7 mouse cellular contexts compared by ENCODE assay signal in the genomic region with DNA sequence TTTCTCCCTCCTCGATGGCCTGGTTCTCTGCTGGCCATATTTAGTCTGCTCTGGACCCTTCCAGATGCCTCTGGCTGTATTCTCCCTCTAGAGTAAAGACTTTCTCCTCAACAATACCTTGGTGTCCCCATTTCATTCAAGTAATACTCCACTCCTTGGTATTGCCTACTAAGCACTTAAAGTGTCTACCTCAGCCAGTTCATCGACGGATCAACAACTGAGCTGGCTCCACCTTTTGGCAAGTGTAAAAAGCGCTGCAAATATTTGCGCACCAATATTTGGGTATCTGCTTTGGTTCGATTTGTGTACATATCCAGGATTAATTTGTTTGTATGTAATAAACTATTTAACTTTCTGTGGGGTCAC. TPM values are rescaled to one million over a fixed set of nuclear protein-coding genes. Genes with fewer than 3 reads are reported as not detected.
DNase-seq lines count a peak whose midpoint lies in the region; ATAC-seq and TF ChIP-seq lines count a peak whose summit lies in the region.

No protein-coding gene starts in this region.

- peak overlapping the region; percentile 77 for H3K4me2 ChIP-seq in limb, embryonic 13.5 days (replicated peaks)

- TF ChIP-seq CTCF in embryonic fibroblast, embryonic 13.5 days (IDR thresholded peaks at IDR 0.05; ENCODE audit: borderline replicate concordance, insufficient read depth, low read length), result no peak

- peak; percentile 37 to 57 for DNase-seq in spleen, postnatal 36 days (ENCODE audit: low spot score in 2 of 2)
- DNase-seq in spleen, postnatal 10 days (ENCODE audit: low spot score in 2 of 2), result no peak
- peak; percentile 73 for DNase-seq in splenic B cell, adult 2 months (ENCODE audit: low read depth, low spot score)
- no peak for DNase-seq in layer of hippocampus, adult 9-11 months
- DNase-seq in layer of hippocampus, adult 9-10 months (ENCODE audit: low spot score), result no peak

- H3K4me3 ChIP-seq in embryonic fibroblast, embryonic 13.5 days (ENCODE audit: insufficient read depth, low read length), result 0 out of 2 replicates have a peak overlapping the region, but pooled peaks have one; percentile 2
- peak overlapping the region; percentile 61 for H3K4me3 ChIP-seq in limb, embryonic 13.5 days

- no peaks in the 10 kb centered on the region for H3K36me3 ChIP-seq in limb, embryonic 13.5 days
- H3K36me3 ChIP-seq in splenic B cell, adult 2 months (ENCODE audit: control insufficient read depth, insufficient read depth, low read length, poor library complexity, severe bottlenecking), result no peaks in the 10 kb centered on the region

- H3K4me1 ChIP-seq in embryonic fibroblast, embryonic 13.5 days (ENCODE audit: control insufficient read depth, insufficient read depth, low read length), result peaks cover 12% of the 10 kb centered on the region
- H3K4me1 ChIP-seq in limb, embryonic 13.5 days, result peaks cover 22% of the 10 kb centered on the region

- H3K27me3 ChIP-seq in limb, embryonic 13.5 days, result no peaks in the 10 kb centered on the region
- H3K27me3 ChIP-seq in splenic B cell, adult 2 months (ENCODE audit: control insufficient read depth, insufficient read depth, low read length, poor library complexity, severe bottlenecking), result no peaks in the 10 kb centered on the region

- WGBS in limb, embryonic 13.5 days, result 10% methylated on average over 6 of the region's 6 CpGs

- peak overlapping the region; percentile 76 for H3K9ac ChIP-seq in limb, embryonic 13.5 days

- peak overlapping the region; percentile 50 for H3K27ac ChIP-seq in embryonic fibroblast, embryonic 13.5 days (ENCODE audit: insufficient read depth, low read length)
- peak overlapping the region; percentile 95; the same call in 1 of the 2 replicates for H3K27ac ChIP-seq in limb, embryonic 13.5 days

- H3K9me3 ChIP-seq in limb, embryonic 13.5 days, result no peaks in the 10 kb centered on the region

- TF ChIP-seq POLR2A in embryonic fibroblast, embryonic 13.5 days (IDR thresholded peaks at IDR 0.05; ENCODE audit: low read depth, low read length), result no peak

- no peak for ATAC-seq in limb, embryonic 13.5 days (ENCODE audit: low FRiP score, low read depth)

RNA-seq across cellular contexts. Expression of a gene that starts 27.0 kb away (rescaled TPM):
- 442 and 478 TPM in 2 replicates for polyA plus RNA-seq in embryonic fibroblast, embryonic 13.5 days (2011; ENCODE audit: insufficient read length, low read depth, missing spikeins)
- 197 and 219 TPM in 2 replicates for polyA plus RNA-seq in limb, embryonic 13.5 days (2015; fragmentation: Nextera tagmentation; extraction: Ambion mirVana)

Comparison
In these comparisons a context has a peak if more than half of its experiments do, and no peak if none do; other contexts are left out.
1. DNase-seq: peak in spleen, postnatal 36 days (2 of 2) and splenic B cell, adult 2 months (single experiment); none in spleen, postnatal 10 days (0 of 2), layer of hippocampus, adult 9-11 months (single experiment) and layer of hippocampus, adult 9-10 months (single experiment).